Mouse (Mus musculus) kidney, adult 10 weeks (tissue): Measurements from ENCODE around the gene Urod. TPM values are rescaled to one million over a fixed set of nuclear protein-coding genes. Genes with fewer than 3 reads are reported as not detected.

ENCODE experiments used
- polyA plus RNA-seq: library from polyadenylated mRNA; stranded (reverse); fragments of 350-450 nt; fragmentation: Illumina TruSeq; extraction: RNeasy Lipid Tissue Mini Kit (QIAGEN cat#74804); gene quantifications from one replicate; pipeline ENCODE4 v1.2.3, GENCODE M21; 2014; ENCODE audit warnings: low read depth, low replicate concordance

The Urod gene
- polyA plus RNA-seq: 8.9 TPM

DNA sequence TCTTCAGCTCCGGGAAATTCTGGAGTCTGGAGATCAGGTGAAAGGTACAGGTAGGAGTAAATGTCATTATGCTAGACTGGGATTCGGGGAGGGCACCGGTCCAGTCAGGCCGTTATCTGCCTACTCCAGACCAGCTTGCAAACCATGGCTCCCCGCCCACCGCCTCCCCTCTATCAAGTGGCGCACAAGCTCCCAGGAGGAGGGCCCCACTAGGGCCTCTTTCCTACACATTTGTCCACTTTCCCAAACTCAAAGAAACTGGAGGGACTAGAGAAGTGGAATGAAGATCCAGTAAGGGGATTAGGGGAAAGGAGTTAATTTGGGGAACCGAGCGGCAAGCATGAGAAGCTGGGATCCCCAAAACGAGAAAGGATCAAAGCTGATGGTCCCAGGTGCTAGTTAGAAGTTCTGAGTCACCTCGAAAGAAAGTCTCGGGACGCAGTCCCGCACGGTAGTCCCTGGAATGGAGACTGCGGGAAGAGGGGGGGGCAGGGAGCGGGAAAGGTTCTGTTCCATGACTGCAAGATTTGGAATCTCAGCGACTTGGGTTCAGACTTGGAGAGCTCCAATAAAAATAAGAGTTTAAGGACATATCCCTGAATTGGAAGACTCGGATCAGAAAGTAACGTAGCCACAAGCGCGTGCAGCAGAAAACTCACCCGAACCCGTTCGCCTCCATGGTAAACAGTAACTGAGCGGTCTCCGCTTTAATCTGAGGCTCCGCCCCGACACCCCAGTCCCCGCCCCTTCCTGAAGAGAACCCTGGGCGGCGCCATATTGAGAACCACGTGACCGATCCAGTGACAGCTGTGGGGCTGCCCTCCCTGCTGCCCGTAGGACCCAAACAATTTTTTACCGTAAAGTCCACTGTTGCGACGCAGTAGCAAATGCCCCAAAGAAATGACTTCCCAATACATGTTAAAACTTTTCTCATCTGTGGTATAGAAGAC, at the start of gene Urod:
Gene Urod (minus strand): TSS at position 742 of the 950 bp plus-strand sequence.

GRCm38 (mm10) chr4:117019206-117020134, 25.3 kb upstream of the Urod start, which contains the start of gene Eif2b3:
Eif2b3 (plus strand) TSS chr4:117019402.

DNA sequence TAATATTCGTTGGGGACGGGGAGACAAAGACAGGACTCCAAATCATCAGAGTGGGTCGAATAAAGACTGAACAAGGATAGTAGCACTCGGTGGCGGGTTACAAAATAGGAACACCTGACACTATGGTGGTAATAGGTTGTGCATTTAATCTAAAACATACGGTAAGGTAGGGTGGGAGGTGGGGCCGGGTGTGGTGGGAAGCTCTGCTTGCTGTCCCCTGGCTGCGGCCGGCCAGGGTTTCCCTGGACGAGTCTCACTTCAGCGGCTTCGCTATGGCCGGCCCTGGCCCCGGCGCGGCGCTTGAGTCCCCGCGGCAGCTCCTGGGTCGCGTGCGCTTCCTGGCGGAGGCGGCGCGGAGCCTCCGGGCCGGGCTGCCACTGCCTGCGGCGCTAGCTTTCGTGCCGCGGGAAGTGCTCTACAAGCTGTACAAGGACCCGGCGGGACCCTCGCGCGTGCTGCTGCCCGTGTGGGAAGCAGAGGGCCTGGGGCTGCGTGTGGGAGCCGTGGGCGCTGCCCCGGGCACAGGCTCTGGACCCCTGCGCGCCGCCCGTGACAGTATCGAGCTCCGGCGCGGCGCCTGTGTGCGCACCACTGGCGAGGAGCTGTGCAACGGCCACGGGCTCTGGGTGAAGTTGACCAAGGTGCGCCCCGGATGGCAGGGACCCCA, 1.1 kb upstream of the Urod start, which contains the start of gene Hectd3:
Gene Hectd3 (plus strand): TSS at position 187 of the 667 bp plus-strand sequence.

Other genes with a start within 250 kb of the Urod start
- 4.4 TPM for gene Toe1, start 186.8 kb downstream of the Urod start, polyA plus RNA-seq
- gene Mutyh, start 186.7 kb downstream of the Urod start, polyA plus RNA-seq: 0.61 TPM
- not detected for gene Hpdl, start 172.7 kb downstream of the Urod start, polyA plus RNA-seq
- gene Zswim5, start 117.0 kb downstream of the Urod start, polyA plus RNA-seq: 4.8 TPM
- gene Hectd3, start 904 bp upstream of the Urod start, polyA plus RNA-seq: 8.0 TPM
- 26.6 TPM for gene Eif2b3, start 25.0 kb upstream of the Urod start, polyA plus RNA-seq
- gene Ptch2, start 101.7 kb upstream of the Urod start, polyA plus RNA-seq: not detected
- gene Btbd19, start 131.3 kb upstream of the Urod start, polyA plus RNA-seq: 0.73 TPM
- gene Tctex1d4, start 132.4 kb upstream of the Urod start, polyA plus RNA-seq: not detected
- gene Plk3, start 139.6 kb upstream of the Urod start, polyA plus RNA-seq: 0.49 TPM
- 56.0 TPM for gene Rps8, start 161.8 kb upstream of the Urod start, polyA plus RNA-seq
- 0.16 TPM for gene Kif2c, start 188.2 kb upstream of the Urod start, polyA plus RNA-seq